ENCODE assay signal across 14 mouse cellular contexts in genomic region chr11:115832064-115832463, GRCm38 (mm10). TPM values are rescaled to one million over a fixed set of nuclear protein-coding genes. Genes with fewer than 3 reads are reported as not detected.
DNase-seq lines count a peak whose midpoint lies in the region; ATAC-seq and TF ChIP-seq lines count a peak whose summit lies in the region.
"Had no signal": no experiment of that assay in that cellular context is flagged by ENCODE, and none has a peak within 500 bp of the region (broad histone marks: within the 10 kb centered on the region; RNA-seq: fewer than 3 reads in every experiment).

No protein-coding gene starts in this region.

- H3K9me3 ChIP-seq in heart, embryonic 13.5 days: no peaks in the 10 kb centered on the region
- no peaks in the 10 kb centered on the region for H3K9me3 ChIP-seq in lung, embryonic 15.5 days
- no peaks in the 10 kb centered on the region for H3K9me3 ChIP-seq in limb, embryonic 12.5 days
- H3K9me3 ChIP-seq in stomach, postnatal 0 days (ENCODE audit: control insufficient read depth, low read length): no peaks in the 10 kb centered on the region
- H3K9me3 ChIP-seq: hindbrain, embryonic 12.5 days; midbrain, embryonic 12.5 days had no signal

- no peak overlapping the region for H3K4me3 ChIP-seq in heart, embryonic 13.5 days
- H3K4me3 ChIP-seq in lung, embryonic 15.5 days: no peak overlapping the region
- H3K4me3 ChIP-seq in lung, adult 2 months (replicated peaks; ENCODE audit: extremely low read depth, low read depth, low read length): no peak overlapping the region
- H3K4me3 ChIP-seq in limb, embryonic 12.5 days (replicated peaks): no peak overlapping the region
- no peak overlapping the region for H3K4me3 ChIP-seq in stomach, postnatal 0 days (ENCODE audit: low read depth, low read length)
- H3K4me3 ChIP-seq: erythroblast, embryonic 14.5 days; hindbrain, embryonic 12.5 days; midbrain, embryonic 12.5 days had no signal

- no peak for TF ChIP-seq CTCF in lung, adult 2 months (IDR thresholded peaks at IDR 0.05; ENCODE audit: insufficient read depth, low read length)
- TF ChIP-seq CTCF in stomach, postnatal 0 days (IDR thresholded peaks at IDR 0.05; ENCODE audit: low read depth): no peak

- H3K4me2 ChIP-seq in heart, embryonic 13.5 days: peak overlapping the region; percentile 56
- peak overlapping the region; percentile 29 for H3K4me2 ChIP-seq in lung, embryonic 15.5 days
- no peak overlapping the region; the same call in 1 of the 2 replicates for H3K4me2 ChIP-seq in limb, embryonic 12.5 days
- H3K4me2 ChIP-seq in stomach, postnatal 0 days (replicated peaks; ENCODE audit: low read depth): peak overlapping the region; percentile 33
- H3K4me2 ChIP-seq: hindbrain, embryonic 12.5 days; midbrain, embryonic 12.5 days had no signal

- no peak for DNase-seq in heart, adult 18-20 months
- DNase-seq in lung, adult 2 months: no peak
- DNase-seq in stomach, postnatal 0 days (ENCODE audit: low spot score): no peak
- no peak for DNase-seq in natural killer cell, adult 2 months (ENCODE audit: low spot score in 2 of 2)
- DNase-seq in layer of hippocampus, postnatal 14 days (ENCODE audit: low spot score in 2 of 2): no peak
- DNase-seq: right cerebral cortex, postnatal 25 days had no signal

- no peak for TF ChIP-seq EP300 in stomach, postnatal 0 days (optimal IDR thresholded peaks at IDR 0.05)

- peak overlapping the region; percentile 93 for H3K27ac ChIP-seq in heart, embryonic 13.5 days (replicated peaks)
- peak overlapping the region; percentile 91 for H3K27ac ChIP-seq in lung, embryonic 15.5 days
- H3K27ac ChIP-seq in limb, embryonic 12.5 days: peak overlapping the region; percentile 47
- H3K27ac ChIP-seq in stomach, postnatal 0 days (replicated peaks): peak overlapping the region; percentile 76
- H3K27ac ChIP-seq: hindbrain, embryonic 12.5 days; midbrain, embryonic 12.5 days had no signal

- H3K4me1 ChIP-seq in heart, embryonic 13.5 days: peaks cover 86% of the 10 kb centered on the region
- H3K4me1 ChIP-seq in lung, embryonic 15.5 days: peaks cover 95% of the 10 kb centered on the region
- H3K4me1 ChIP-seq in lung, adult 2 months (ENCODE audit: control insufficient read depth, insufficient read depth, low read length): peaks cover 7% of the 10 kb centered on the region
- H3K4me1 ChIP-seq in limb, embryonic 12.5 days (replicated peaks): peaks cover 60% of the 10 kb centered on the region
- peaks cover 15% of the 10 kb centered on the region for H3K4me1 ChIP-seq in stomach, postnatal 0 days (replicated peaks; ENCODE audit: control insufficient read depth, insufficient read depth)

- ATAC-seq in heart, embryonic 13.5 days (ENCODE audit: extremely low read depth, insufficient number of reproducible peaks, low FRiP score, low TSS enrichment): no peak
- ATAC-seq in lung, embryonic 15.5 days (ENCODE audit: borderline replicate concordance, extremely low read depth, low FRiP score, low TSS enrichment): no peak
- no peak for ATAC-seq in limb, embryonic 12.5 days (ENCODE audit: insufficient number of reproducible peaks, insufficient read depth, low FRiP score, low TSS enrichment, low read depth)
- ATAC-seq in stomach, postnatal 0 days (ENCODE audit: low FRiP score, low TSS enrichment): peak; percentile 45; the same call in 1 of the 2 replicates
- ATAC-seq: Patski had no signal

- no peaks in the 10 kb centered on the region for H3K27me3 ChIP-seq in heart, embryonic 13.5 days (replicated peaks)
- no peaks in the 10 kb centered on the region for H3K27me3 ChIP-seq in lung, embryonic 15.5 days
- H3K27me3 ChIP-seq in limb, embryonic 12.5 days: peaks cover 20% of the 10 kb centered on the region
- H3K27me3 ChIP-seq in stomach, postnatal 0 days (ENCODE audit: control insufficient read depth, insufficient read depth, low read length): no peaks in the 10 kb centered on the region
- H3K27me3 ChIP-seq: Patski had no signal

- peak overlapping the region; percentile 70 for H3K9ac ChIP-seq in heart, embryonic 13.5 days
- peak overlapping the region; percentile 1; the same call in 1 of the 2 replicates for H3K9ac ChIP-seq in lung, embryonic 15.5 days
- H3K9ac ChIP-seq in limb, embryonic 12.5 days (replicated peaks): no peak overlapping the region
- 0 out of 2 replicates have a peak overlapping the region, but pooled peaks have one; percentile 35 for H3K9ac ChIP-seq in stomach, postnatal 0 days (ENCODE audit: low read length)
- H3K9ac ChIP-seq: hindbrain, embryonic 12.5 days; midbrain, embryonic 12.5 days had no signal

- no peaks in the 10 kb centered on the region for H3K36me3 ChIP-seq in heart, embryonic 13.5 days
- no peaks in the 10 kb centered on the region for H3K36me3 ChIP-seq in lung, embryonic 15.5 days
- H3K36me3 ChIP-seq in limb, embryonic 12.5 days: no peaks in the 10 kb centered on the region
- no peaks in the 10 kb centered on the region for H3K36me3 ChIP-seq in stomach, postnatal 0 days (ENCODE audit: control insufficient read depth, insufficient read depth, low read length)
- H3K36me3 ChIP-seq: hindbrain, embryonic 12.5 days; midbrain, embryonic 12.5 days had no signal

- WGBS in heart, embryonic 13.5 days: 59% methylated on average over 6 of the region's 6 CpGs
- WGBS in lung, embryonic 15.5 days: 50% methylated on average over 6 of the region's 6 CpGs
- 63% methylated on average over 6 of the region's 6 CpGs for WGBS in lung, adult 2 months
- WGBS in limb, embryonic 12.5 days: 49% methylated on average over 6 of the region's 6 CpGs
- WGBS in stomach, postnatal 0 days: 53% methylated on average over 6 of the region's 6 CpGs

- no peak for TF ChIP-seq POLR2A in lung, adult 2 months (IDR thresholded peaks at IDR 0.05; ENCODE audit: borderline replicate concordance, extremely low read depth, low read depth, low read length)

RNA-seq across cellular contexts. Expression of gene Llgl2, which starts 8.2 kb away (rescaled TPM):
- polyA plus RNA-seq in heart, embryonic 13.5 days (2015; fragmentation: Nextera tagmentation; extraction: Ambion mirVana): 18.9 and 19.0 TPM in 2 replicates
- 10 to 100 TPM; 17.5 to 18.2 TPM for total RNA-seq in heart, adult 18-20 months (2021)
- 35.1 and 40.1 TPM in 2 replicates for polyA plus RNA-seq in lung, embryonic 15.5 days (2015; fragmentation: Nextera tagmentation; extraction: Ambion mirVana)
- 91.8 and 94.0 TPM in 2 replicates for polyA plus RNA-seq in lung, adult 2 months (2012; rRNA removed)
- 5.2 and 6.3 TPM in 2 replicates for polyA plus RNA-seq in limb, embryonic 12.5 days (2016; fragmentation: Nextera tagmentation; extraction: Ambion mirVana)
- 58.4 and 63.5 TPM in 2 replicates for polyA plus RNA-seq in stomach, postnatal 0 days (2015; fragmentation: Nextera tagmentation; extraction: Ambion mirVana)
- total RNA-seq in layer of hippocampus, postnatal 14 days (2021): 1 to 10 TPM; 2.3 to 3.2 TPM

RNA-seq across cellular contexts. Expression of gene Tsen54, which starts 17.5 kb away (rescaled TPM):
- 24.4 and 27.5 TPM in 2 replicates for polyA plus RNA-seq in heart, embryonic 13.5 days (2015; fragmentation: Nextera tagmentation; extraction: Ambion mirVana)
- total RNA-seq in heart, adult 18-20 months (2021): 1 to 10 TPM; 7.1 to 8.5 TPM
- polyA plus RNA-seq in lung, embryonic 15.5 days (2015; fragmentation: Nextera tagmentation; extraction: Ambion mirVana): 37.3 and 43.0 TPM in 2 replicates
- 28.9 and 31.3 TPM in 2 replicates for polyA plus RNA-seq in lung, adult 2 months (2012; rRNA removed)
- polyA plus RNA-seq in limb, embryonic 12.5 days (2016; fragmentation: Nextera tagmentation; extraction: Ambion mirVana): 33.2 and 36.1 TPM in 2 replicates
- 18.8 and 20.1 TPM in 2 replicates for polyA plus RNA-seq in stomach, postnatal 0 days (2015; fragmentation: Nextera tagmentation; extraction: Ambion mirVana)
- total RNA-seq in layer of hippocampus, postnatal 14 days (2021): 10 to 100 TPM; 12.4 to 15.0 TPM

RNA-seq across cellular contexts. Expression of gene Caskin2, which starts 18.6 kb away (rescaled TPM):
- 20.0 and 20.1 TPM in 2 replicates for polyA plus RNA-seq in heart, embryonic 13.5 days (2015; fragmentation: Nextera tagmentation; extraction: Ambion mirVana)
- 10 to 100 TPM; 39.2 to 42.9 TPM for total RNA-seq in heart, adult 18-20 months (2021)
- 19.0 and 19.6 TPM in 2 replicates for polyA plus RNA-seq in lung, embryonic 15.5 days (2015; fragmentation: Nextera tagmentation; extraction: Ambion mirVana)
- 105 and 144 TPM in 2 replicates for polyA plus RNA-seq in lung, adult 2 months (2012; rRNA removed)
- polyA plus RNA-seq in limb, embryonic 12.5 days (2016; fragmentation: Nextera tagmentation; extraction: Ambion mirVana): 14.9 and 16.2 TPM in 2 replicates
- polyA plus RNA-seq in stomach, postnatal 0 days (2015; fragmentation: Nextera tagmentation; extraction: Ambion mirVana): 6.6 and 8.6 TPM in 2 replicates
- total RNA-seq in layer of hippocampus, postnatal 14 days (2021): 10 to 100 TPM; 22.0 to 24.8 TPM

RNA-seq across cellular contexts. Expression of gene Myo15b, which starts 26.1 kb away (rescaled TPM):
- polyA plus RNA-seq in heart, embryonic 13.5 days (2015; fragmentation: Nextera tagmentation; extraction: Ambion mirVana): 0.17 and 0.27 TPM in 2 replicates
- not detected for total RNA-seq in heart, adult 18-20 months (2021)
- 0.25 and 0.49 TPM in 2 replicates for polyA plus RNA-seq in lung, embryonic 15.5 days (2015; fragmentation: Nextera tagmentation; extraction: Ambion mirVana)
- polyA plus RNA-seq in lung, adult 2 months (2012; rRNA removed): 5.4 and 7.9 TPM in 2 replicates
- polyA plus RNA-seq in limb, embryonic 12.5 days (2016; fragmentation: Nextera tagmentation; extraction: Ambion mirVana): 0.20 TPM in 1 of 2 replicates, not detected in the other
- polyA plus RNA-seq in stomach, postnatal 0 days (2015; fragmentation: Nextera tagmentation; extraction: Ambion mirVana): 16.0 and 18.2 TPM in 2 replicates
- under 1 TPM; 0.35 to 0.36 TPM for total RNA-seq in layer of hippocampus, postnatal 14 days (2021)
- polyA plus RNA-seq: C2C12; erythroblast, embryonic 14.5 days had no signal
